Mouse (Mus musculus): ENCODE results near the gene Vmn1r206.
"Not testable (repeated sequence)": the region's sequence is repeated elsewhere in the genome, so short reads cannot be mapped to it uniquely, and the experiment has no call there.

Gene Vmn1r206

GRCm38 (mm10) chr13:22624151-22624550, at the start of gene Vmn1r206:
Gene Vmn1r206, minus strand, starts transcription at chr13:22624251.
- not testable (repeated sequence) for DNase-seq (ENCODE audit: low spot score in 2 of 2)

- DNase-seq (ENCODE audit: low spot score in 2 of 2), result no peak
Measured at GRCm38 (mm10) chr13:22592900-22593299, 31.2 kb downstream of the Vmn1r206 start, which contains the start of gene Vmn1r205. Gene Vmn1r205, minus strand, starts transcription at chr13:22593000.

GRCm38 (mm10) chr13:22583336-22583735, 40.7 kb downstream of the Vmn1r206 start:
- DNase-seq (ENCODE audit: low spot score in 2 of 2), result not testable (repeated sequence)

- not testable (repeated sequence) for DNase-seq (ENCODE audit: low spot score in 2 of 2)
Measured at GRCm38 (mm10) chr13:22574911-22575310, 49.1 kb downstream of the Vmn1r206 start.
